Mouse (Mus musculus): ENCODE data around the gene Zfp691. TPM values are rescaled to one million over a fixed set of nuclear protein-coding genes. Genes with fewer than 3 reads are reported as not detected.

Zfp691 gene
- polyA plus RNA-seq, 1 experiment from 2014 or later = 4.9 TPM

GRCm38 (mm10) chr4:119191273-119191672, 17.3 kb upstream of the Zfp691 start:
- Histone ChIP-seq H3K27me3 (ENCODE audit: control insufficient read depth, insufficient read depth, low read length) (no peaks in the 10 kb centered on the region), H3K4me3 (replicated peaks; ENCODE audit: low read length) (no peak overlapping the region), H3K4me1 (replicated peaks; ENCODE audit: control insufficient read depth, insufficient read depth, low read length) (no peaks in the 10 kb centered on the region), H3K27ac (no peak overlapping the region), H3K4me2 (replicated peaks) (no peak overlapping the region), H3K9ac (no peak overlapping the region), H3K36me3 (replicated peaks; ENCODE audit: control insufficient read depth, insufficient read depth) (no peaks in the 10 kb centered on the region), H3K9me3 (ENCODE audit: control insufficient read depth, low read length) (no peaks in the 10 kb centered on the region)
- no peak for ATAC-seq (ENCODE audit: low FRiP score)
- DNase-seq (ENCODE audit: low spot score) = no peak
- WGBS = 74% methylated on average over 3 of the region's 3 CpGs

DNA sequence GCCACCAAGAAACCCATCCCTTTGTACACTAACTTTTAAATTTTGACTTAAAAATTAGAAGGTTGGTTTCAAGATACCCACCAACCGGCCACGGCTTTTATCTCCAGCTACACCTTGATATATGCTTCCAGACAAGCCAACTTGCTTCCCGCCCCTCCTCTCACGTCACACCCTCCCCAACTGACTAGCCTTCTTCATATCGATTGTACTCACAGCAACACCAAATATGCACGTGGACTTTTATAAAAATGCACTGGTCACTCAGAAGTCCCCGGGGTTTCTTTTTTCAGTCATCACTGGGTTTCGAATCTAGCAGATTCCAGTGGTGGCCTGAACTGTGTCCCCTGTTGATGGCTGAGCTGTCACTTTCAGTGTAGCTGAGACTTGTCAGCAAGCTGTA, 16.6 kb upstream of the Zfp691 start:
- ATAC-seq (ENCODE audit: low FRiP score) (no peak), DNase-seq (ENCODE audit: low spot score) (no peak)
- no peaks in the 10 kb centered on the region for H3K36me3 ChIP-seq (replicated peaks; ENCODE audit: control insufficient read depth, insufficient read depth)
- no peak overlapping the region for H3K27ac ChIP-seq
- no peaks in the 10 kb centered on the region for H3K9me3 ChIP-seq (ENCODE audit: control insufficient read depth, low read length)
- H3K4me2 ChIP-seq (replicated peaks) = no peak overlapping the region
- no peak overlapping the region for H3K4me3 ChIP-seq (replicated peaks; ENCODE audit: low read length)
- H3K27me3 ChIP-seq (ENCODE audit: control insufficient read depth, insufficient read depth, low read length) = no peaks in the 10 kb centered on the region
- no peaks in the 10 kb centered on the region for H3K4me1 ChIP-seq (replicated peaks; ENCODE audit: control insufficient read depth, insufficient read depth, low read length)
- no peak overlapping the region for H3K9ac ChIP-seq
- 88% methylated on average over 8 of the region's 8 CpGs for WGBS

DNA sequence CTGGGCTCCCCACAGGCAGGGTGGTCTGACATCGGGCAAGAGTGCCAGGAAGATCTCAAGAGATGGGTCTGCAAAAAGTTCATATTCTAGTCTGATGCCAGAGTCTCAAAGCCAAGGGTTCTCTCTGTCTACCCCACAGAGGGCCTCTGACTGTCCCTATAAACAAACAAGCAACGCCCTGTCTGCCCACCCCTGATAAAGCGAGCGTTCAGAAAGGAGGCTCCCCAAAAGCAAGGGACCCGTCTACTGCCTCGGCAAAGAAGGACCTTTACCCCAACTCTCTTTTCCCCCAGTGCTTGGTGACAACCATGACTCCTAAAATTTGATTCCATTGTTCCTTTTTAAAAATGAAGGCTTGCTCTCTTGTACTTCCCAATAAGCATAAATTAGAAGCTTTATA, 15.9 kb upstream of the Zfp691 start, which contains the start of gene Ermap:
Gene Ermap, minus strand, starts transcription at position 148 of the 400 bp plus-strand sequence.
- DNase-seq (ENCODE audit: low spot score) (no peak), ATAC-seq (ENCODE audit: low FRiP score) (no peak)
- Histone ChIP-seq H3K27me3 (ENCODE audit: control insufficient read depth, insufficient read depth, low read length) (no peaks in the 10 kb centered on the region), H3K27ac (no peak within 1 kb of the TSS), H3K4me1 (replicated peaks; ENCODE audit: control insufficient read depth, insufficient read depth, low read length) (no peaks in the 10 kb centered on the region), H3K4me3 (replicated peaks; ENCODE audit: low read length) (no peak within 1 kb of the TSS), H3K9ac (no peak within 1 kb of the TSS), H3K9me3 (ENCODE audit: control insufficient read depth, low read length) (no peaks in the 10 kb centered on the region), H3K4me2 (replicated peaks) (no peak within 1 kb of the TSS), H3K36me3 (replicated peaks; ENCODE audit: control insufficient read depth, insufficient read depth) (no peaks in the 10 kb centered on the region)
- 51% methylated on average over 6 of the region's 6 CpGs for WGBS

DNA sequence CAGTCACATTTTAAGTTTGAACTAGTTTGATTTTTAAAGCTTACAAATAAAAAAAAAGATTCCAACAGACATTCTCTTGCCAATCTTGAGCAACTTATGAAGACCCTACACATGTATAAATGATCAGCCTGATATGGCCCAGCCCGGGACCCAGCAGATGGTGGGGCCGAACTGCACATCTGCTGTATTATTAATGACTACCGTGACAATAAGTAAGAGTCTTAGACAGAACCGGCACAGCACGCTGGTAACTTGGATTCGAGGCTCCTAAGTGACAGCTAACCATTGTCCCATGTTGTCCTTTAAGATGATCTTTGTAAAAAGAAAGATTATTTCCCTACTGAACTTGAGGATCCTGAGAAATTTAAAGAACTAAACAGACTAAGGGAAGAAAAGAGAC, 15.4 kb upstream of the Zfp691 start:
- Histone ChIP-seq H3K4me2 (replicated peaks) (no peak overlapping the region), H3K9me3 (ENCODE audit: control insufficient read depth, low read length) (no peaks in the 10 kb centered on the region), H3K36me3 (replicated peaks; ENCODE audit: control insufficient read depth, insufficient read depth) (no peaks in the 10 kb centered on the region), H3K4me1 (replicated peaks; ENCODE audit: control insufficient read depth, insufficient read depth, low read length) (no peaks in the 10 kb centered on the region), H3K27me3 (ENCODE audit: control insufficient read depth, insufficient read depth, low read length) (no peaks in the 10 kb centered on the region), H3K27ac (no peak overlapping the region), H3K4me3 (replicated peaks; ENCODE audit: low read length) (no peak overlapping the region), H3K9ac (no peak overlapping the region)
- ATAC-seq (ENCODE audit: low FRiP score) (no peak), DNase-seq (ENCODE audit: low spot score) (no peak)
- 25% methylated on average over 6 of the region's 6 CpGs for WGBS

GRCm38 (mm10) chr4:119188060-119188785, 14.2 kb upstream of the Zfp691 start:
- Histone ChIP-seq H3K9me3 (ENCODE audit: control insufficient read depth, low read length) (no peaks in the 10 kb centered on the region), H3K4me1 (replicated peaks; ENCODE audit: control insufficient read depth, insufficient read depth, low read length) (no peaks in the 10 kb centered on the region), H3K4me2 (replicated peaks) (no peak overlapping the region), H3K9ac (no peak overlapping the region), H3K27me3 (ENCODE audit: control insufficient read depth, insufficient read depth, low read length) (no peaks in the 10 kb centered on the region), H3K4me3 (replicated peaks; ENCODE audit: low read length) (no peak overlapping the region), H3K36me3 (replicated peaks; ENCODE audit: control insufficient read depth, insufficient read depth) (no peaks in the 10 kb centered on the region), H3K27ac (no peak overlapping the region)
- no peak for DNase-seq (ENCODE audit: low spot score)
- no peak for ATAC-seq (ENCODE audit: low FRiP score)
- 57% methylated on average over 11 of the region's 11 CpGs for WGBS

GRCm38 (mm10) chr4:119185771-119186170, 11.8 kb upstream of the Zfp691 start:
- H3K4me3 ChIP-seq (replicated peaks; ENCODE audit: low read length) = no peak overlapping the region
- H3K9me3 ChIP-seq (ENCODE audit: control insufficient read depth, low read length) = no peaks in the 10 kb centered on the region
- no peak for DNase-seq (ENCODE audit: low spot score)
- H3K27ac ChIP-seq = no peak overlapping the region
- H3K9ac ChIP-seq = no peak overlapping the region
- no peak overlapping the region for H3K4me2 ChIP-seq (replicated peaks)
- H3K36me3 ChIP-seq (replicated peaks; ENCODE audit: control insufficient read depth, insufficient read depth) = no peaks in the 10 kb centered on the region
- H3K27me3 ChIP-seq (ENCODE audit: control insufficient read depth, insufficient read depth, low read length) = no peaks in the 10 kb centered on the region
- ATAC-seq (ENCODE audit: low FRiP score) = no peak
- WGBS = 83% methylated on average over 4 of the region's 4 CpGs
- H3K4me1 ChIP-seq (replicated peaks; ENCODE audit: control insufficient read depth, insufficient read depth, low read length) = no peaks in the 10 kb centered on the region

DNA sequence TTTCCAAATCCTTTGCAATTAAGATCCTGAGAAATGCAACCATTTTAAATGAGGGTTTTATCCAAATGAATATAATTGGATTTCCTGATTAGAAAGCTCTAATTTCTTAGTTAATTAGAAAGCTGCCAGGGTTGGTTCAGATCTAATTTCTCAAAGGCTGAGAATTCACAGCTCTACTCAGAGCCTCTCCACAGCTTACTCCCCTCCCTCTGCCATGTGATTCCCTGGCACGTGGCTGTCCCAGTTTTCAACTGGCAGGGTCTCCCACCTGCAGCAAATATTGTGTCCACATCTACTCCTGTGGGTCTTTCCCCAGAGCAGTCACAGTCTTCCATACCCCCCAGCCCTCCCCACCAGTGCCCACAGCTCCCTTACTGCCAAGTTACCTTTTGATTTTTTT, 9.5 kb upstream of the Zfp691 start:
- Histone ChIP-seq H3K36me3 (replicated peaks; ENCODE audit: control insufficient read depth, insufficient read depth) (no peaks in the 10 kb centered on the region), H3K4me2 (replicated peaks) (no peak overlapping the region), H3K4me3 (replicated peaks; ENCODE audit: low read length) (no peak overlapping the region), H3K4me1 (replicated peaks; ENCODE audit: control insufficient read depth, insufficient read depth, low read length) (no peaks in the 10 kb centered on the region), H3K9me3 (ENCODE audit: control insufficient read depth, low read length) (no peaks in the 10 kb centered on the region), H3K27me3 (ENCODE audit: control insufficient read depth, insufficient read depth, low read length) (no peaks in the 10 kb centered on the region), H3K9ac (no peak overlapping the region), H3K27ac (no peak overlapping the region)
- DNase-seq (ENCODE audit: low spot score) (no peak), ATAC-seq (ENCODE audit: low FRiP score) (no peak)
- WGBS = 50% methylated on average over 1 of the region's 1 CpGs

DNA sequence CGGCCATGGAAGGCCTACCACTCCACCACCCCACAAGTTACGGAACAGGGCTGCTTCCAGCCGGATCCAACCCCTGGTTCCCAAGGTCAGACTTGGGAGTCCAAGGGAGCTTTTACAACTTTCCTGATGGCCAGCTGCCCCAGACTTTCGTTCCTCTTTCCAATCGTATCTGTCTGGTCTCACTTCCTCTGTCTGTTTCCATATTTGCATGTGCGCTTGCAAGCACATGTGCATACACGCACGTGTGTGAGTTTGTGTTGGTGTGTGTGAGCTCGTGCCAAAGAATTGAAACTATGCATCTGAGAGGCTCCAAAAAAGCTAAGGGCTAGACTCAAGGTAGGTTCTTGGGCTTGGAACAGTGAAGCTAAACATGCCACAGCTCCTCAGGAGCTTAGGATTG, 7.5 kb upstream of the Zfp691 start:
- Histone ChIP-seq H3K9me3 (ENCODE audit: control insufficient read depth, low read length) (no peaks in the 10 kb centered on the region), H3K27me3 (ENCODE audit: control insufficient read depth, insufficient read depth, low read length) (no peaks in the 10 kb centered on the region), H3K9ac (no peak overlapping the region), H3K36me3 (replicated peaks; ENCODE audit: control insufficient read depth, insufficient read depth) (no peaks in the 10 kb centered on the region), H3K4me1 (replicated peaks; ENCODE audit: control insufficient read depth, insufficient read depth, low read length) (no peaks in the 10 kb centered on the region), H3K4me3 (replicated peaks; ENCODE audit: low read length) (no peak overlapping the region), H3K27ac (no peak overlapping the region), H3K4me2 (replicated peaks) (no peak overlapping the region)
- ATAC-seq (ENCODE audit: low FRiP score) = no peak
- no peak for DNase-seq (ENCODE audit: low spot score)
- 90% methylated on average over 9 of the region's 9 CpGs for WGBS

- Histone ChIP-seq H3K9me3 (ENCODE audit: control insufficient read depth, low read length) (no peaks in the 10 kb centered on the region), H3K4me3 (replicated peaks; ENCODE audit: low read length) (no peak overlapping the region), H3K4me2 (replicated peaks) (no peak overlapping the region), H3K4me1 (replicated peaks; ENCODE audit: control insufficient read depth, insufficient read depth, low read length) (no peaks in the 10 kb centered on the region), H3K9ac (no peak overlapping the region), H3K36me3 (replicated peaks; ENCODE audit: control insufficient read depth, insufficient read depth) (no peaks in the 10 kb centered on the region), H3K27ac (no peak overlapping the region), H3K27me3 (ENCODE audit: control insufficient read depth, insufficient read depth, low read length) (no peaks in the 10 kb centered on the region)
- no peak for ATAC-seq (ENCODE audit: low FRiP score)
- 59% methylated on average over 4 of the region's 4 CpGs for WGBS
- DNase-seq (ENCODE audit: low spot score) = no peak
Observed at GRCm38 (mm10) chr4:119180133-119180707, 6.2 kb upstream of the Zfp691 start.

All from hindbrain, embryonic 14.5 days (tissue).